Mouse (Mus musculus) liver, adult (tissue): Measurements from ENCODE around the gene Atp9a.

Experiments
- GATA4 ChIP-seq: IDR thresholded peaks from 2 replicates; pipeline ENCODE4 v1.6.1; 2014; ENCODE audit warnings: mild to moderate bottlenecking, low read length; ENCODE audit not compliant: insufficient replicate concordance

Gene Atp9a

GRCm38 (mm10) chr2:168712199-168713176, 29.7 kb downstream of the Atp9a start:
- TF ChIP-seq GATA4, result no peak

GRCm38 (mm10) chr2:168710979-168711378, 31.2 kb downstream of the Atp9a start:
- TF ChIP-seq GATA4, result no peak

- no peak for TF ChIP-seq GATA4
Measured at GRCm38 (mm10) chr2:168707766-168708165, 34.4 kb downstream of the Atp9a start.

- no peak for TF ChIP-seq GATA4
Measured at GRCm38 (mm10) chr2:168702266-168702665, 39.9 kb downstream of the Atp9a start.

GRCm38 (mm10) chr2:168695027-168695403, 47.2 kb downstream of the Atp9a start:
- no peak for TF ChIP-seq GATA4

GRCm38 (mm10) chr2:168694379-168695026, 47.7 kb downstream of the Atp9a start:
- TF ChIP-seq GATA4, result no peak

- no peak for TF ChIP-seq GATA4
Measured at GRCm38 (mm10) chr2:168691774-168692173, 50.4 kb downstream of the Atp9a start.

GRCm38 (mm10) chr2:168687326-168687725, 54.9 kb downstream of the Atp9a start:
- TF ChIP-seq GATA4, result no peak

- TF ChIP-seq GATA4, result no peak
Measured at GRCm38 (mm10) chr2:168685909-168686308, 56.3 kb downstream of the Atp9a start.

GRCm38 (mm10) chr2:168684695-168685094, 57.5 kb downstream of the Atp9a start:
- no peak for TF ChIP-seq GATA4

- TF ChIP-seq GATA4, result no peak
Measured at GRCm38 (mm10) chr2:168683520-168684150, 58.6 kb downstream of the Atp9a start.

GRCm38 (mm10) chr2:168682721-168683120, 59.5 kb downstream of the Atp9a start:
- TF ChIP-seq GATA4, result no peak

- TF ChIP-seq GATA4, result no peak
Measured at GRCm38 (mm10) chr2:168681531-168681930, 60.7 kb downstream of the Atp9a start.

GRCm38 (mm10) chr2:168679381-168680199, 62.6 kb downstream of the Atp9a start:
- no peak for TF ChIP-seq GATA4
